Mouse (Mus musculus) limb, embryonic 14.5 days (tissue): Measurements from ENCODE around the gene Arhgap15. TPM values are rescaled to one million over a fixed set of nuclear protein-coding genes. Genes with fewer than 3 reads are reported as not detected.

ENCODE experiments used
- ATAC-seq: fragments of 200-750 bp; cut with Nextera tagmentation; 2 replicates; pipeline ENCODE4 v1.8.0; 2017; ENCODE audit warnings: low read depth, moderate number of reproducible peaks, moderate TSS enrichment; ENCODE audit not compliant: low FRiP score
- DNase-seq: peaks from one replicate; pipeline ENCODE4 v3.0.0-alpha.2; 2015; ENCODE audit warnings: low spot score
- H3K27ac ChIP-seq: fragments of 300-500 bp; sonication (generic); replicated peaks from 2 replicates; pipeline ENCODE4 v1.5.1; 2014; ENCODE audit warnings: low read depth, mild to moderate bottlenecking, low read length, moderate library complexity, mixed read lengths
- H3K27me3 ChIP-seq: fragments of 300-500 bp; sonication (generic); 2 replicates; pipeline ENCODE4 v1.6.1; 2014; ENCODE audit warnings: low read length, mixed read lengths; ENCODE audit not compliant: control insufficient read depth, insufficient read depth
- H3K36me3 ChIP-seq: fragments of 300-500 bp; sonication (generic); 2 replicates; pipeline ENCODE4 v1.6.1; 2014; ENCODE audit warnings: mild to moderate bottlenecking, low read length, moderate library complexity, mixed read lengths; ENCODE audit not compliant: control insufficient read depth, insufficient read depth
- H3K4me1 ChIP-seq: fragments of 300-500 bp; sonication (generic); 2 replicates; pipeline ENCODE4 v1.6.1; 2014; ENCODE audit warnings: antibody characterized with exemption, low read length, mixed read lengths; ENCODE audit not compliant: control insufficient read depth, insufficient read depth
- H3K4me2 ChIP-seq: fragments of 300-500 bp; sonication (generic); replicated peaks from 2 replicates; pipeline ENCODE4 v1.6.1; 2014; ENCODE audit warnings: low read depth, mild to moderate bottlenecking, low read length, moderate library complexity; ENCODE audit not compliant: severe bottlenecking
- H3K4me3 ChIP-seq: fragments of 300-500 bp; sonication (generic); replicated peaks from 2 replicates; pipeline ENCODE4 v1.5.1; 2014; ENCODE audit warnings: low read length
- H3K9ac ChIP-seq: fragments of 300-500 bp; sonication (generic); 2 replicates; pipeline ENCODE4 v1.6.1; 2014; ENCODE audit warnings: mild to moderate bottlenecking, low read depth, low read length, moderate library complexity; ENCODE audit not compliant: severe bottlenecking
- H3K9me3 ChIP-seq: fragments of 300-500 bp; sonication (generic); 2 replicates; pipeline ENCODE4 v1.6.1; 2016; ENCODE audit warnings: low read length; ENCODE audit not compliant: control insufficient read depth
- POLR2A ChIP-seq: fragments of 200-500 bp; IDR thresholded peaks from 2 replicates; pipeline ENCODE4 v1.8.0; 2012; ENCODE audit warnings: inconsistent platforms, mild to moderate bottlenecking, moderate library complexity, borderline replicate concordance; ENCODE audit not compliant: insufficient read depth, insufficient read length; ENCODE audit errors: extremely low read depth
- WGBS: fragments of 180-500 bp; shearing (Covaris S2); extraction: QIAGEN DNeasy Blood & Tissue Kit; methylation state at CpG from one replicate; pipeline ENCODE4 v1.1.7; 2014; 5-methylcytosine and 5-hydroxymethylcytosine counted together
- polyA plus RNA-seq, 2 experiments: library from polyadenylated mRNA; depleted of rRNA in 1 of 2; stranded (reverse) in 1 of 2; unstranded in 1 of 2; fragments of >200 nt; fragmentation: Nextera tagmentation in 1 of 2; extraction: Ambion mirVana in 1 of 2; gene quantifications; 2 replicates each; pipeline versions ENCODE4 v1.2.1 to v1.2.3; 2012 to 2014

Arhgap15 gene
- polyA plus RNA-seq, 2 experiments: 1.4 to 2.9 TPM

DNA sequence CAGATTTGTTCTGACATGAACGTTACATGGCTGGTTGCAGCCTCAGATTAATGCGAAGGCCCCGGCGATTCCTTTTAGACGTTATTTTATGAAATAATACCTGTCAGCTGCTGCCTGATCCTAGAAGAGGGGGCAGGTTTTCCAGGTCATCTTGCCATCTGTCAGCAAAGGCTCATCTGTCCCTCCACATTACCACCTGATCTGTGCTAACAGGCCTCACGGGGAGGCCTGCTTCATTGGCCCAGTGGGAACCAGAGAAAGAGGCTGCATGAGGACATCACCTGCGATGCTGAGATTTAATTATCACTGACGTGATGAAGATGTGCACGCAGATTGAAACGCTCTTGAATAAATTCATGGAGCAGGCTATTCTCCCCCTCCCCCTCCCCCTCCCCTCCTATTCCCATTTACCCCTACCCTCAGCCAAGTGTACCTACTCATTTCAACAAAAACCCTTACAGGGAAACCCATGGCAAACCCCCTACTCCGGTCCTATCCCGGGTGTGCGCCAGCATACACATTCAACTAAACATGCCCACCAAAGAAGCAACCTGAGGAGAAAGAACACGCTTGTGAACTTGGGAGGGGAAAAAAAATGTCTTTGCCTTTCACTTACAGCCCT is 268.9 kb downstream of the Arhgap15 start:
- Histone ChIP-seq H3K36me3 (no peaks in the 10 kb centered on the region), H3K27ac (no peak overlapping the region), H3K27me3 (no peaks in the 10 kb centered on the region), H3K9ac (no peak overlapping the region), H3K9me3 (no peaks in the 10 kb centered on the region), H3K4me3 (no peak overlapping the region), H3K4me2 (no peak overlapping the region), H3K4me1 (no peaks in the 10 kb centered on the region)
- WGBS: 87% methylated on average over 14 of the region's 14 CpGs
- ATAC-seq (no peak), DNase-seq (no peak)
- TF ChIP-seq POLR2A: no peak

DNA sequence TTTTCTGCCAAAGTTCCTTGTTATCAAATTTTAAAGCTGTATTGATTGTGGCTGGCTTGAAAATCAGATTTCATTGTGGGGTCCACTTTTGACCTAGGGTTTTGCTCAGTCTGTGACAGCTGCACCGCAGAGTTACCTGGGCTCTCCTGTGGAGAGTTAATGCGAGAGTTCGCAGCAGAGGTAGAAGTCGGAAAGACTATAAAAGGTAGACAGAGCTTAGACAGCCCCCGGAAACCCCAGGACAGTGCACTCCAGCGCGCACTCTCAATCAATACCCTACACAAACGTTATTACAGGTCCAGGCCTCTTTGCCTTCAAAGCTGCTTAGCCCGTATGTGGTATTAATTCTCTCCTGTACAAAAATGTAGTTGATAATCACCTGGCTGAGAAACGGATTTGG is 269.4 kb downstream of the Arhgap15 start:
- TF ChIP-seq POLR2A: no peak
- H3K4me3 ChIP-seq: no peak overlapping the region
- 67% methylated on average over 10 of the region's 10 CpGs for WGBS
- H3K4me2 ChIP-seq: no peak overlapping the region
- H3K9ac ChIP-seq: no peak overlapping the region
- H3K9me3 ChIP-seq: no peaks in the 10 kb centered on the region
- H3K36me3 ChIP-seq: no peaks in the 10 kb centered on the region
- H3K27me3 ChIP-seq: no peaks in the 10 kb centered on the region
- H3K27ac ChIP-seq: no peak overlapping the region
- no peak for ATAC-seq
- H3K4me1 ChIP-seq: no peaks in the 10 kb centered on the region
- DNase-seq: no peak

GRCm38 (mm10) chr2:44024704-44025103 is 276.1 kb downstream of the Arhgap15 start:
- H3K9ac ChIP-seq: no peak overlapping the region
- no peak overlapping the region for H3K4me3 ChIP-seq
- no peak overlapping the region for H3K4me2 ChIP-seq
- no peaks in the 10 kb centered on the region for H3K9me3 ChIP-seq
- H3K4me1 ChIP-seq: no peaks in the 10 kb centered on the region
- 78% methylated on average over 1 of the region's 1 CpGs for WGBS
- ATAC-seq (no peak), DNase-seq (no peak)
- H3K36me3 ChIP-seq: no peaks in the 10 kb centered on the region
- no peak overlapping the region for H3K27ac ChIP-seq
- TF ChIP-seq POLR2A: no peak
- no peaks in the 10 kb centered on the region for H3K27me3 ChIP-seq

GRCm38 (mm10) chr2:44029035-44029715 is 280.6 kb downstream of the Arhgap15 start:
- no peaks in the 10 kb centered on the region for H3K36me3 ChIP-seq
- no peaks in the 10 kb centered on the region for H3K4me1 ChIP-seq
- H3K4me3 ChIP-seq: no peak overlapping the region
- H3K27me3 ChIP-seq: no peaks in the 10 kb centered on the region
- no peak for ATAC-seq
- 85% methylated on average over 8 of the region's 8 CpGs for WGBS
- no peak for DNase-seq
- no peak overlapping the region for H3K4me2 ChIP-seq
- no peaks in the 10 kb centered on the region for H3K9me3 ChIP-seq
- H3K27ac ChIP-seq: no peak overlapping the region
- TF ChIP-seq POLR2A: no peak
- no peak overlapping the region for H3K9ac ChIP-seq

- DNase-seq (no peak), ATAC-seq (no peak)
- H3K27ac ChIP-seq: no peak overlapping the region
- H3K4me1 ChIP-seq: no peaks in the 10 kb centered on the region
- TF ChIP-seq POLR2A: no peak
- H3K36me3 ChIP-seq: no peaks in the 10 kb centered on the region
- H3K9ac ChIP-seq: no peak overlapping the region
- no peak overlapping the region for H3K4me2 ChIP-seq
- H3K4me3 ChIP-seq: no peak overlapping the region
- no peaks in the 10 kb centered on the region for H3K9me3 ChIP-seq
- 86% methylated on average over 10 of the region's 10 CpGs for WGBS
- H3K27me3 ChIP-seq: no peaks in the 10 kb centered on the region
These were observed 281.2 kb downstream of the Arhgap15 start for GRCm38 (mm10) chr2:44029865-44030264.
